Mouse (Mus musculus): ENCODE measurements around the gene Ttn. TPM values are rescaled to one million over a fixed set of nuclear protein-coding genes. Genes with fewer than 3 reads are reported as not detected.

Ttn gene
- total and polyA plus RNA-seq, 3 experiments: 0.22 TPM; not detected in 2

DNA sequence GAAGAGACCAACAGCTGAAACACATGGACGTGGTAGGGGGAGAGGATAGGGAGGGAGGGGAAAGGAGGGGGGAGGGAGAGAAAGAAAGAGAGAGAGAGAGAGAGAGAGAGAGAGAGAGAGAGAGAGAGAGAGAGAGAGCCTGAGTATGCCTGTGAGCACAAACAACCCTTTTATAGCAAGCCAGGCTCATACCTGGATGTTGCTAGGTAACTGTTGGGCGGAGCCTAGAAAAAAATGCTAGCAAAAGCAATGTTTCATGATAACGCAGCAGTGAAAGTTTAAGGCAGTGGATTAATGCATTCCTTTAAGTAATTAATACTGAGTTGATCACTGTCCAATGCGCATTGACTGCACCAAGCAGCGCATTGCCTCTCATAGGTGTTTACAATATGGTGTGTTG, 327.7 kb downstream of the Ttn start:
- Histone ChIP-seq H3K27me3 (ENCODE audit: insufficient read depth, low read length) (peaks cover 3% of the 10 kb centered on the region; the same call in 1 of the 2 replicates), H3K4me1 (ENCODE audit: insufficient read depth, low read depth, low read length) (peaks cover 8% of the 10 kb centered on the region), H3K9me3 (replicated peaks) (no peaks in the 10 kb centered on the region; the same call in 1 of the 2 replicates), H3K36me3 (replicated peaks) (no peaks in the 10 kb centered on the region), H3K4me3 (ENCODE audit: low read depth, low read length) (no peak overlapping the region)
- DNase-seq (ENCODE audit: low spot score) (no peak), ATAC-seq (ENCODE audit: extremely low read depth, insufficient number of reproducible peaks, low FRiP score, poor library complexity, severe bottlenecking) (no peak)
- TF ChIP-seq POLR2AphosphoS5 (IDR thresholded peaks at IDR 0.05; ENCODE audit: insufficient replicate concordance, low read depth, low read length): no peak
- TF ChIP-seq GATA2 (IDR thresholded peaks at IDR 0.05; ENCODE audit: borderline replicate concordance, low read depth, low read length): no peak
- no peak for TF ChIP-seq CTCF (IDR thresholded peaks at IDR 0.05; ENCODE audit: low read depth, low read length)
- TF ChIP-seq TAL1 (conservative IDR thresholded peaks at IDR 0.05; ENCODE audit: low read depth, low read length): no peak
- TF ChIP-seq GATA1 (IDR thresholded peaks at IDR 0.05; ENCODE audit: borderline replicate concordance, low read length): no peak

Other genes with a start within 250 kb of the Ttn start
- not detected in 2 replicates for gene Ccdc141, start 188.1 kb upstream of the Ttn start, total RNA-seq (2014; fragmentation: Nextera tagmentation)
- 0.06 and 0.11 TPM in 2 replicates for gene Ccdc141, start 188.1 kb upstream of the Ttn start, total RNA-seq (2017)
- gene Ccdc141, start 188.1 kb upstream of the Ttn start, polyA plus RNA-seq (2012): not detected in 2 replicates